Mouse (Mus musculus) embryonic facial prominence, embryonic 10.5 days (tissue): ENCODE measurements around the gene Stard7. TPM values are rescaled to one million over a fixed set of nuclear protein-coding genes. Genes with fewer than 3 reads are reported as not detected.
A peak's percentile ranks its signal among the peaks of the same experiment; 100 is the strongest.
"Not testable (repeated sequence)": the region's sequence is repeated elsewhere in the genome, so short reads cannot be mapped to it uniquely, and the experiment has no call there.

Experiments
- DNase-seq: peaks from one replicate; pipeline ENCODE4 v3.0.0-alpha.2; 2017; ENCODE audit warnings: low spot score
- H3K27ac ChIP-seq: fragments of 300-500 bp; sonication (generic); replicated peaks from 2 replicates; pipeline ENCODE4 v1.5.1; 2016; ENCODE audit warnings: mild to moderate bottlenecking
- H3K27me3 ChIP-seq: fragments of 300-500 bp; sonication (generic); replicated peaks from 2 replicates; pipeline ENCODE4 v1.6.1; 2016; ENCODE audit warnings: low read depth, mild to moderate bottlenecking; ENCODE audit not compliant: poor library complexity, severe bottlenecking
- H3K36me3 ChIP-seq: fragments of 300-500 bp; sonication (generic); replicated peaks from 2 replicates; pipeline ENCODE4 v1.6.1; 2016; ENCODE audit warnings: mild to moderate bottlenecking, moderate library complexity
- H3K4me1 ChIP-seq: fragments of 300-500 bp; sonication (generic); 2 replicates; pipeline ENCODE4 v1.6.1; 2016
- H3K4me3 ChIP-seq: fragments of 300-500 bp; sonication (generic); 2 replicates; pipeline ENCODE4 v1.5.1; 2016; ENCODE audit warnings: mild to moderate bottlenecking, moderate library complexity
- H3K9me3 ChIP-seq: fragments of 300-500 bp; sonication (generic); 2 replicates; pipeline ENCODE4 v1.6.1; 2016; ENCODE audit warnings: mild to moderate bottlenecking
- WGBS: fragments of 180-500 bp; shearing (Covaris S2); methylation state at CpG from one replicate; pipeline ENCODE4 v1.1.7; 2016; 5-methylcytosine and 5-hydroxymethylcytosine counted together
- polyA plus RNA-seq: library from polyadenylated mRNA; unstranded; fragments of >200 nt; fragmentation: Nextera tagmentation; extraction: Ambion mirVana; gene quantifications from 2 replicates; pipeline ENCODE4 v1.2.1, GENCODE M21; 2016

The Stard7 gene
- polyA plus RNA-seq, 1 experiment from 2014 or later, result 80.1 TPM

GRCm38 (mm10) chr2:127255294-127255693, 14.7 kb upstream of the Stard7 start:
- Histone ChIP-seq H3K9me3 (no peaks in the 10 kb centered on the region), H3K36me3 (peaks cover 60% of the 10 kb centered on the region), H3K27ac (no peak overlapping the region), H3K4me1 (peaks cover 7% of the 10 kb centered on the region), H3K27me3 (no peaks in the 10 kb centered on the region), H3K4me3 (no peak overlapping the region)
- WGBS, result 86% methylated on average over 6 of the region's 6 CpGs
- DNase-seq, result no peak

DNA sequence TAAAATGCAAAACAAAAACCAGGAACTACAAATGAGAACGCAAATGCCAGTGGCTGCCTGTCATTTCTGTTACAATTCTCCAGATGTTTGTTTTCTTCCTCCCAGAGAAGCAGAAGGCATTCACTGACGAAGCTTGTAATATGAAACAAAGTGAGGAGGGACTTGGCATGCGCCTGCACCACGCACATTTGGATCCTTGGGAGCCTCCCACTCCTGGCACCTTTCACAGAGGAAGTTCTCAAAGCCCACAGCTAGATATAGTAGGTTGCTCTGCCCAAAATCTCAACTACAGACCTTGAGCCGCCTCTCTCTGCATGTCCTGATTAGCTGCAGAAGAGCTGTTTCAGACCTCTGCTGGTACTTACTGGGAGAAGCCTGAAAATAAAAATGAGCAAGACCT, 10.7 kb upstream of the Stard7 start:
- Histone ChIP-seq H3K4me1 (no peaks in the 10 kb centered on the region), H3K4me3 (no peak overlapping the region), H3K9me3 (no peaks in the 10 kb centered on the region), H3K27ac (no peak overlapping the region), H3K36me3 (peaks cover 47% of the 10 kb centered on the region), H3K27me3 (no peaks in the 10 kb centered on the region)
- 89% methylated on average over 5 of the region's 5 CpGs for WGBS
- no peak for DNase-seq

DNA sequence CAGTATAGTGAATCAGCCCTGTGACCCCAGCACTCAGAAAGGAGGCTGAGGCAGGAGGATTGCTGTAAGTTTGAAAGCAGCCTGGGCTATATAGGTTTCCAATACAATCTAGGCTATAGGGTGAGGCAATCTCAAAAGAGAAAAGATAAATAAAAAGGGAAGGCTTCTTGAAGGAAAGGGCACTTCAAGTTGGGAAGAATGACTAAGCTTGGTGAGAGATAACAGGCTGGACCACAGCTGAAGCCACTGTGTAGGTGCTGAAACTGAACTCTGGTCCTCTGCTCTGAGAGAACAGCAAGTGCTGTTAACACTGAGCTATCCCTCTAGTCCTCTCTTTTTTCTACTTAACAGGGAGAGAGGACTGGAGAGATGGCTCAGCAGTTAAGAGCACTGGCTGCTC, 7.5 kb upstream of the Stard7 start:
- Histone ChIP-seq H3K27ac (no peak overlapping the region), H3K36me3 (peaks cover 28% of the 10 kb centered on the region), H3K4me1 (no peaks in the 10 kb centered on the region), H3K4me3 (no peak overlapping the region), H3K9me3 (no peaks in the 10 kb centered on the region), H3K27me3 (no peaks in the 10 kb centered on the region)
- no peak for DNase-seq

- 36% methylated on average over 4 of the region's 4 CpGs for WGBS
- Histone ChIP-seq H3K27me3 (no peaks in the 10 kb centered on the region), H3K36me3 (peaks cover 6% of the 10 kb centered on the region), H3K4me3 (no peak overlapping the region), H3K9me3 (no peaks in the 10 kb centered on the region), H3K27ac (no peak overlapping the region), H3K4me1 (peaks cover 12% of the 10 kb centered on the region)
- DNase-seq, result no peak
Measured at GRCm38 (mm10) chr2:127267854-127268253, 2.2 kb upstream of the Stard7 start.

DNA sequence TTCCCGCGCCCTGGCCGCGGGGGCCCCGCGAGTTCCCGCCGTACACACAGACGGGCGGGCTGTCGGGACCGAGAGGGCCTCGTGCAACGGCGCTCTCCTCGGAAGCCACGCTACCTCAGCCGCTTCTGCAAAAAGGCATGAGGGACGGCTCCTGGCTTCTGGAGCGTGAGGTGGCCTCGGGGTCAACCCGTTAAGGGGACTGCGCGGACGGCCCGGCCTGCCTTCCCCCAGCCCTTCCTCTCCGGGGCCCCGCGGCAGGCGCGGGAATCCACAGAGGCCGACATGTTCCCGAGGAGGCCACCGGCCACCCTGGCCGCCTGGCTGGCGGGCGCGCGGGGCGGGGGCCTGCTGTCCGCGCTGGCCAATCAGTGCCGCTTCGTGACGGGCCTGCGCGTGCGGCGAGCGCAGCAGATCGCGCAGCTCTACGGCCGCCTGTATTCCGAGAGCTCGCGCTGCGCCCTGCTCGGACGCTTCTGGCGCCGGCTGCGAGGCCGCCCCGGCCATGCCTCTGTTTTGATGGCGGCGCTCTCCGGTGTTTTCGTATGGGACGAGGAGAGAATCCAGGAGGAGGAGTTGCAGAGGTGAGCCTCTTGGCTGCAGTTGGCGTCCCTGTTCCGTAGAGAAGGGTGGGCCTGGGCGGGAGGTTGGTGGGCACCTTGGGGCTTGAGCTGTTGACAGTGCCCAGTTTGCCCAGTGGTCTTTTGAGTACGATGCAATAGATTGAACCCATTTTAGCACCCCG, 453 bp downstream of the Stard7 start:
- under 1% methylated on average over 75 of the region's 75 CpGs for WGBS
- Histone ChIP-seq H3K4me3 (peak overlapping the region; percentile 94), H3K27me3 (no peaks in the 10 kb centered on the region), H3K4me1 (peaks cover 18% of the 10 kb centered on the region), H3K36me3 (peaks cover 14% of the 10 kb centered on the region), H3K27ac (peak overlapping the region; percentile 95), H3K9me3 (no peaks in the 10 kb centered on the region)
- peak; percentile 91 for DNase-seq

GRCm38 (mm10) chr2:127271042-127271515, 1.1 kb downstream of the Stard7 start:
- H3K27ac ChIP-seq, result peak overlapping the region; percentile 95

DNA sequence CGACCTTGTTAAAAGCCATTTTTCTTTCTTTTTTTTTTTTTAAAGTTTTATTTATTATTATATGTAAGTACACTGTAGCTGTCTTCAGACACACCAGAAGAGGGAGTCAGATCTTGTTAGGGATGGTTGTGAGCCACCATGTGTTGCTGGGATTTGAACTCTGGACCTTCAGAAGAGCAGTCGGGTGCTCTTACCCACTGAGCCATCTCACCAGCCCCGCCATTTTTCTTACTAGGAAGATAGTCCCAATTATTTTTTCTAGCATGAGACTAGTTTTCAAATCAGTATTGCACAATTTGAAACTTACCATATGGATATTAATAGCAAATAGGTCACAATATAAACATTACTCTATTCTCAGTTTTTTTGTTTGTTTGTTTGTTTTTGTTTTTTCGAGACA, 2.0 kb downstream of the Stard7 start:
- H3K4me3 ChIP-seq, DNase-seq, H3K27ac ChIP-seq, H3K27me3 ChIP-seq, H3K9me3 ChIP-seq: not testable (repeated sequence)
- H3K36me3 ChIP-seq, result peaks cover 14% of the 10 kb centered on the region
- WGBS, result 92% methylated on average over 4 of the region's 4 CpGs
- H3K4me1 ChIP-seq, result peaks cover 18% of the 10 kb centered on the region

More at GRCm38 (mm10) chr2:127271042-127271515, 1.1 kb downstream of the Stard7 start:
- Histone ChIP-seq H3K9me3 (no peaks in the 10 kb centered on the region), H3K27me3 (no peaks in the 10 kb centered on the region), H3K4me3 (peak overlapping the region; percentile 94), H3K4me1 (peaks cover 18% of the 10 kb centered on the region), H3K36me3 (peaks cover 14% of the 10 kb centered on the region)
- DNase-seq, result peak; percentile 22
- WGBS, result 20% methylated on average over 8 of the region's 8 CpGs

- H3K36me3 ChIP-seq, result peaks cover 14% of the 10 kb centered on the region
- H3K27ac ChIP-seq, result no peak overlapping the region
- DNase-seq, result no peak
- H3K4me1 ChIP-seq, result peaks cover 18% of the 10 kb centered on the region
- H3K27me3 ChIP-seq, result no peaks in the 10 kb centered on the region
- no peak overlapping the region for H3K4me3 ChIP-seq
- no peaks in the 10 kb centered on the region for H3K9me3 ChIP-seq
- 95% methylated on average over 3 of the region's 3 CpGs for WGBS
Measured at GRCm38 (mm10) chr2:127272806-127273205, 2.8 kb downstream of the Stard7 start.

GRCm38 (mm10) chr2:127274590-127274989, 4.6 kb downstream of the Stard7 start:
- Histone ChIP-seq H3K9me3 (no peaks in the 10 kb centered on the region), H3K27ac (no peak overlapping the region), H3K4me1 (peaks cover 16% of the 10 kb centered on the region), H3K4me3 (no peak overlapping the region), H3K27me3 (no peaks in the 10 kb centered on the region), H3K36me3 (peaks cover 14% of the 10 kb centered on the region)
- no peak for DNase-seq
- WGBS, result 89% methylated on average over 2 of the region's 2 CpGs

DNA sequence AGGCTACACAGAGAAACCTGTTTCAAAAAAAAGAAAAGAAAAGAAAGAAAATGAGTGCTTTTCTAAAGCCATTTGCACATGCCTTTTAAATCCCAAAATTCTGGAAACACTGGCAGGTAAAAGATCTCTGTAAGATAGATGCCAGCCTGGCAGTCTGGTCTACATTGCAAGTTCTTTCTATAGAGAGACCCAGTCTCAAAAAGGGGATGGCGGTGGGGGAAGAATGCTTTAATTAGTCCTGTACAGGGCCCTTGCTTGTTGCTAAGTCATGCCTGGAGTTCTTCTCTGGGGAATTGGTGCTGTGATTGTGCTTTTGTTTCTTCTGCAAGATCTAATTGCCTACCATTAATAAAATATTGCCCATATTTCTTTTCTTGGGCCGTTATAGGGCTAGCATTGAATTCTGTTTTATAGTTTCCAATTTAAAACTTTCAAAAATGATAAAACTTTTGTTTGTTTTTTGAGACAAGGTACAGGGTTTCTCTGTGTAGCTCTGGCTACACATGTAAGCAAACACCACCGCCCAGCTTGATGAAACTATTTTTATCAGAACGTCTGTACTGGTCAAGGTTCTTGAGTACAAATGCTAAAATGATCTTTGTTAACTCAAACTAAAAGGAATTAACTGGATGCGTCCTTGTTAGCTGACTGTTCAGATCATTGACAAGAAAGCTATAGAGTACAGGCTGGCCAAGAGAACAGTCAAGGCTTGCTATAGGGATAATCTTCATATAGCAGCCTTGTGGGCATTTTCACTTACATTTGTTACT, 5.7 kb downstream of the Stard7 start:
- Histone ChIP-seq H3K4me3 (no peak overlapping the region), H3K9me3 (no peaks in the 10 kb centered on the region), H3K27me3 (no peaks in the 10 kb centered on the region), H3K27ac (no peak overlapping the region), H3K4me1 (peaks cover 15% of the 10 kb centered on the region), H3K36me3 (peaks cover 14% of the 10 kb centered on the region)
- 88% methylated on average over 5 of the region's 5 CpGs for WGBS
- no peak for DNase-seq

DNA sequence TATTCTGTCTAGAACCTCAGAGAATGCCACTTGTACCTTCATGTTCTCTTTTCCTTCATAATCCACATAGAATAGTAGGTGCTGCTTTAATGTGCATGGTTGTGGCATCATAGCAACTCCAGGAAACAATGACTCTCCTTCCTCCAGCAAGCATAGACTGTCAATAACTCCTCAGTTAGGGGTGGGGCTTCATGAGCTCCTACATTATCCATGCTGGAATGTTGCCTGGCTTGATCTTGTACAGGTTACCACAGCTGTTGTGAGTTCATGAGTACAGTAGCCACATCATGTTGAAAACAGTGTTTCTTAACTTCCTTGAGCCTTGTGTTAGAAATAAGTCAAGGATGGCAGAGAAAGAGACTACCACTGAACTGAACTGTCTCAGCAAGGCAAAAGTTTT, 8.1 kb downstream of the Stard7 start:
- H3K4me1 ChIP-seq, result peaks cover 6% of the 10 kb centered on the region; the same call in 1 of the 2 replicates
- H3K9me3 ChIP-seq, result no peaks in the 10 kb centered on the region
- H3K36me3 ChIP-seq, result peaks cover 5% of the 10 kb centered on the region; the same call in 1 of the 2 replicates
- H3K4me3 ChIP-seq, result no peak overlapping the region
- H3K27me3 ChIP-seq, result no peaks in the 10 kb centered on the region
- no peak for DNase-seq
- H3K27ac ChIP-seq, result no peak overlapping the region

DNA sequence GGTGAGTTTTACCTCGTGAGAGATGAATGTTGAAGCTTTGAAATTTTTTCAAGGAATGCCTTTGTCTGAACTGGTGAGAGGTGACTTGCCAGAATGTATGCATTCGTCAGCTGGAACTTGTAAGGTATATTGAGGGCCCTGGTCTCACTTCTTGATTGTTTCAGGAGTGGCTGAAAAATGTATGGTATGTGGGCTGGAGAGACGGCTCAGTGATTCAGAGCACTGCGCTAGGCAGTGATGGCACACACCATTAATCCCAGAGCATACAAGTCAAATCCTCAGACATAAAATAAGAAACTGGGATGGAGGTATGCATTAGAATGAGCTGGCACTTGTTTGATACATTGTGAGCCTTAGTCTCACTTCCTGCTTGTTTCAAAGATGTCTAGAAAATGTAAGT, 22.2 kb downstream of the Stard7 start:
- Histone ChIP-seq H3K9me3 (no peaks in the 10 kb centered on the region), H3K36me3 (peaks cover 94% of the 10 kb centered on the region), H3K27me3 (no peaks in the 10 kb centered on the region), H3K4me1 (no peaks in the 10 kb centered on the region), H3K27ac (no peak overlapping the region), H3K4me3 (no peak overlapping the region)
- DNase-seq, result no peak
- WGBS, result 84% methylated on average over 4 of the region's 4 CpGs
